Mouse (Mus musculus): Measurements from ENCODE around the gene U2surp. TPM values are rescaled to one million over a fixed set of nuclear protein-coding genes. Genes with fewer than 3 reads are reported as not detected.
A peak's percentile ranks its signal among the peaks of the same experiment; 100 is the strongest.

U2surp gene
- total RNA-seq, 2 experiments from 2014 or later: 27.3 to 34.6 TPM

DNA sequence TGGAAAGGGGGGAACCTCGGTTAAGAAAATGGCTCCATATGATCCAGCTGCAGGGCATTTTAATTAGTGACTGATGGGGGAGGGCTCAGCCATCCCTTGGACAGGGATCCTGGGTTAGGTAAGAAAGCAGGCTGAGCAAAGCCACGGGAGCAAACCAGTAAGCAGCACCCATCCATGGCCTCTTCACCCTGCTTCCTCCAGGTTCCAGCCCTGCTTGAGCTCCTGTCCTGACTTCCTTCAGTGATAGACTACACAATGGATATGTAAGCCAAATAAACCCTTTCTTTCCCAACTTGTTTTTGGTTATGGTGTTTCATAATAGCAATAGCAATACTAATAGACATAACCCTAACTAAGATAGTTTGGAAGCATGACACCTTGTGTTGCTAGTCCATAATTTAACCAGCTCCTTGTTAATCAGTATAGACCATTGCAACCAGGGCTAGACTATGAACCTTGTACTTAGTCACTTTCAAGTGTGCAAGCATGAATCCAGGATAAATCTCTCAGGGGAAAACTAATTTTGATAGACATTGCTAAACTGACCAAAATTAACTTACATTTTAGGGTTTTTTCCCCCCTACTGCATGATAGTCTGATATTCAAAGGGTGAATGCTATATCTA, 27.5 kb upstream of the U2surp start:
- no peak for DNase-seq

DNA sequence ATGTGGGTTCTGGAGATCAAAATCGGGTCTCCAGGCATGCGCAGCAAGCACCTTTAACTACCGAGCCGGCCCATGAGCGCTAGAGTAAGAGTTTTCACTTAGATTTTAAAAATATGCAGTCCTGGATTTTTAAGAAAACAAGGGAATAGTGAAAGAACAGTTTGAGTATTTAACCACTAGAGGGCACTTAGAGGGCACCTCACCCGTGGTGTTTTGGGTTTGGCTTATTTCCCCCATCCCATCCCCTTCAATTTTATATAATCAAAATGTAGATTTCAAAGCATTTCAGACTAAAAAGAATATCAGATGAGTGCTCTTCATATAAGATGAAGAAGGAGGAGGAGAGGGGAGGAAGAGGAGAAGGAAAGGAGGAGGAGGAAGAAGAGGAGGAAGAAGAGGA, 22.0 kb upstream of the U2surp start:
- no peak for DNase-seq

DNA sequence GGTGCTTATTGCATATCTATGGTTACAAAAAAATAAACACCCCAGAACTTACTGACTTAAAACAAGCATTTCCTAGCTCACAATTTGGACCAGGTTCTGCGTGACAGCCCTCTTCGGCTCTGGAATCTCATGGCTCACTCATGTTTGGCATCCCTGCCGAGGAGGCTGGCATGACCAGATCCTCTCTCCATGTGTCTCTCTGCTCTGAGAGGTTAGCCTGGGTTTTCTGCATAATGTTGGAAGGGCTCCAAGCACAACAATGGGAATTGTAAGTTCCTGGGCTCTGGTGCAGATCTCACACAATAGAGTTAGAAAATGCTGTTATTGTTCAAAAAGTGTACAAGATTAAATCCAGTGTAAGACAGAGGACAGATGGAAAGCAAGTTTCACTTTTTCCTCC, 19.3 kb upstream of the U2surp start:
- no peak for DNase-seq

DNA sequence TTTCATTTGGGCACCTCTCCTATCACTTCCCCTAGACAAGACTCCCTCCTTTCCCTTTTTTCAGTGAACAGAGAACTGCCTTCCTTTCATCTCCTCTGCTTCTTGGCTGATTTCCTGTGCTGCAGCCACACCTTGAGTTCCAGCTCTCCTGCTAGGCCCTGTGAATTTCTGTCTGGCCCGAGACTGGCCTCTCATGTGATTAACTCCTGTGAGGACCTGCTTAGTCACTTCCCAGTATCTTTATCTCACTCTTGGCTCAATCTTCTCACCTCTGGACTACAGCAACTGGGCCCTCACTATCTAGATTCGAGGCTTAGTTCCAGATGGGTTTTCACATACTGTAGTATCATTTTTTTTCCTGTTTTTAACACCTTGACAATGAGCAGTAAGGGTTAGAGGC, 15.9 kb upstream of the U2surp start:
- no peak for DNase-seq

GRCm38 (mm10) chr9:95525961-95526360, 14.2 kb upstream of the U2surp start:
- peak; percentile 46 to 53 for DNase-seq

DNA sequence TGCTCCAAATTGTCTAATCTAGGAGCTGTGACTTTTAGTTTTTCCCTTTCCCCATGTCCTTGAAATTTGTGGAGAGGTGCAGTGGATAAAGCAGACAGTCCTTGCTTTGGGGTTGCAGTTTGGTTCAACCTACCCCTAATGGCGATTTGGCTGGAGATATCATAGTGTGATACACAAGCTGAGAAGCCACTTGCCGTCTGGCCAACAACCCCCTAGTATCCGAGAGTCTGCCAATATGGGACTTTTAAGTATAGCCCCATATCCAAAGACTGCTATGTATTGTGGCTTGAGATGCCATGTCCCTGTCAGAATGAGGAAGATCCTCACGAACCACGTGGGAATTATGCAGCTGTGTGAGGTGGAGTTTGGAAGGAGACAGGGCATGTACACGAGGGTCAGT, 13.6 kb upstream of the U2surp start:
- no peak for DNase-seq

DNA sequence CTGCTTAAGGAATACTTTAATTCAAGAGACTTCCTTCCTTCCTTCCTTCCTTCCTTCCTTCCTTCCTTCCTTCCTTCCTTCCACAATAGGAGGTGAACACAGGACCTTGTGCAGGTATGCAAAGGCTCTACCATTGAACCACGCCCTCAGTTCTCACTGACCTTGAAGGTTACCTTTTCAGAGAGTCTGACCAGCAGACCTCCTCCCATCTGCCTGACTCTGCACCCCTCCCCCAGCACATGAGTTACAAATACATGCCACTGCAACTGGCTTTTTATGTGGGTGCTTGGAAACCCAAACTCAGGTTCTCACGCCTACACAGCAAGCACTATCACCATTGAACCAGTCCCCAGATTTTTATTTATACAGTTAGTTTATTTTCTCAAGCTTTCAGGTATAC, 10.8 kb upstream of the U2surp start:
- DNase-seq: no peak

DNA sequence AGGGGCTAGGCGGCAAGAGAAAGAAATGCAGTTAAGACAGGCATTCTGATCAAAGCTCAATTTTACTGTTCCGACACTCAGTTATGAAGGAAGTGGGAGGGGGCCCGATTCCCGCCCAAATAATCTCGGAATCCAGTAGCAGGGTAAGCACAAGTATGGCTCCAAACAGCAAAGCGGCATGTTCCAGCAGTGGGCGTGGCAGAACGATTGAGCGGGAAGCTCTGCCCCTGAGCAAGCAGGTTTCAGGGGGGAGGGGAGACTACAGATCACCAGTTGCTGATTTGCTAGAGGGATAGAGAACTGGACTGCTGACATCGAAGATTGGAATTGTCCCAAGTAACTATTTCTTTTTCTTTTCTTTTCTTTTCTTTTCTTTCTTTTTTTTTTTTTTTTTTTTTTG, 9.8 kb upstream of the U2surp start:
- no peak for DNase-seq

GRCm38 (mm10) chr9:95521031-95521430, 9.2 kb upstream of the U2surp start:
- DNase-seq: no peak

DNA sequence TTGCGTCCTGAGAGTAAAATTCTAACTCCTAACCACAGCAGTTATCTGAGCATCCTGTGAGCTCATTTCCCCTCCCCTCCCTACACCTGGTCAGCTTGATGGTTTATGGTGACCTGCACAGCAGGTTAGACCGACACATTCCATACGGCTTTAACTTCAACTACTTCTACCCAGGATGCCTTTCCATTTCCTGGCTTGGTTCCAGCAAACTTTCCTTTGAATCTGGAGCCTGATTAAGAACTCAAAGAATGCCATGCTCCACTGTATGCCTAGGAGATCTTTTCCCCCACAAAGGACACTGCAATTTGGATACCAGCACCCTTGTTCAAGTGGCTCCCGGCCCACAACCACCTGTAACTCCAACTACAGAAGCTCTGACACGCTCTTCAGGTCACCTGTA, 8.8 kb upstream of the U2surp start:
- no peak for DNase-seq

- peak in 1 of 2 experiments; percentile 21 for DNase-seq
Observed at GRCm38 (mm10) chr9:95514361-95514760, 2.6 kb upstream of the U2surp start.

DNA sequence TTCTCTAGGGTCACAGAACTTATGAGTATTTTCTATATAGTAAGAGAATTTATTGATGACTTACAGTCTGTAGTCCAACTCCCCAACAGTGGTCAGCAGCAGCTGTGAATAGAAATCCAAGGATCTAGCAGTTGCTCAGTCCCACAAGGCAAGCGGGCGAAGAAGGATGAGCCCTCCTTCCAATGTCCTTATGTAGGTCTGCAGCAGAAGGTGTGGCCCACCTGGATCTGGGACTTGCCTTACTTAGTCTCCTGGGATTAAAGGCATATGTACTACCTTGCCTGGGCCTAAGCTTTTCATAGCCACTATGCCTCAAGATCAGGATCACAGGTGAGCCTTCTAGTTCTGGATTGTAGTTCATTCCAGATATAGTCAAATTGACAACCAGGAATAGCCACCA, 2.0 kb upstream of the U2surp start:
- DNase-seq: no peak

GRCm38 (mm10) chr9:95512331-95513030, 685 bp upstream of the U2surp start:
- no peak for DNase-seq

DNA sequence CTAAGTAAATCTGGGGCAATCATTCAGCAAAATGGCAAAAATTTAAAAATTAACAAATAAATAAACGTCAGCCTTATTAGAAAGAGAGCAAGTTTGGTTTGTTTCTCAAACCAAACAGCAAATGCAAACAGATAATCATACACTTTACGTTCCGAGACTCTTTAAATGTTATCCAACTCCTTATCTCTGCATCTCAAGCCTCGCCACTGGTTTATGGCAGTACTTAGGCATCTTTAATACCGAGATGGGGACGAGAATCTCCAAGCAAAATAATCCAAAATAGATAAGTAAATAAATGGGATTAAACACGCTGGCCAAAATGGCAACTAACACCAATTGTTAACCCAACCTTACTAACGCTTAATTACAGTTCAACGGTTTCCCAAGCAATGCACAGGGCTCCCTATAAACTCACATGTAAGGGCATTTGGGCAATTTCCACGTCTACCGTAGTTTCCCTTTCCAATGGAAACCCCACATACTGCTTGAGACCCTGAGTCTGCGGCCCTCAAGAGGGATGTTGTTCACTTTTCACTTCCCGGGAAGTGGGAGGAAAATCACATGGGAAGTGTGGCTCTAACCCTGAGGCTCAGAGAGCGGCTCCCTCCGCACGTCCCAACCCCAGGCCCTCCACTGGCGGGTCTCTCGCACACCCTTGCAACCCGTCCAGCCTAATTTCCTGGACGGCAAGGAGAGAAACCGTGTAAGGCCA, 947 bp downstream of the U2surp start:
- DNase-seq: no peak

GRCm38 (mm10) chr9:95505666-95506065, 6.1 kb downstream of the U2surp start:
- DNase-seq: no peak

- no peak for DNase-seq
Observed at GRCm38 (mm10) chr9:95499848-95500247, 11.9 kb downstream of the U2surp start.

DNA sequence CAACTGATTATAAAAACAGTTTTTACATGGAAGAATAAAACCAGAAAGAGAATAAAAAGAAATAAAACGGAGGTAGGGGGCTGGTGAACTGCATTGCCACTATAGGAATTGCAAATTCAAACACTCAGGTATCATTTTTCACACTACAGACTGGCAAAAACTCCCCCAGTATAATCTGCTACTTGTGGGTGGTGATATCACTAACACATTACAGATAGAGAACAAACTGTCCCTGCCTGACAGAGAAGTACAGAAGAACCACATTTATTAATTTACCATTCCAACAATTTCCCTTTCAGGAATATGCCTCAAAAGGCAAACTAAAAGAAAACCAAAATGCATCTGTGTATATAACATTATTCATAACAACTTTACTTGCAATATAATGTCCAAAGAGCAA, 16.8 kb downstream of the U2surp start:
- no peak for DNase-seq

DNA sequence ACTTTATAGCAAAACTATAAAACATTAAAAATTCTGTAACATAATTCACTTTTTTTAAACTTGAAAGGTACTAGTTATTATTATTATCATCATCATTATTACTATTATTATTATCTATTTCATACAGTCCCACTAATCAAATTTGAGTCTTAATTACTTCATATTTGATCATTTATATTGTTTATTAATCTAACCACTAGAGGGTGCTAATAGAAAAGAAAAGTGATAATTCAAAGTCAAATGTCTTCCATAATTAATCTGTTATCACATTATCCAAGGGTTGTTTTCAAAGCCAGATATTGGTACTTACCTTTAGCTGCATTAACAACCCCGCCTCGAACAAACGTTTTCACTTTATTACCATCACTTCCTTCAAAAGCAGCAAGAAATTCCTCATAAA, 18.4 kb downstream of the U2surp start:
- DNase-seq: peak in 1 of 2 experiments; percentile 21

- DNase-seq: no peak
Observed at GRCm38 (mm10) chr9:95490003-95490402, 21.8 kb downstream of the U2surp start.

- no peak for DNase-seq
Observed at GRCm38 (mm10) chr9:95488861-95489260, 22.9 kb downstream of the U2surp start.

- DNase-seq: no peak
Observed at GRCm38 (mm10) chr9:95479981-95480380, 31.8 kb downstream of the U2surp start.

- DNase-seq: no peak
Observed at GRCm38 (mm10) chr9:95478443-95478842, 33.4 kb downstream of the U2surp start.

DNA sequence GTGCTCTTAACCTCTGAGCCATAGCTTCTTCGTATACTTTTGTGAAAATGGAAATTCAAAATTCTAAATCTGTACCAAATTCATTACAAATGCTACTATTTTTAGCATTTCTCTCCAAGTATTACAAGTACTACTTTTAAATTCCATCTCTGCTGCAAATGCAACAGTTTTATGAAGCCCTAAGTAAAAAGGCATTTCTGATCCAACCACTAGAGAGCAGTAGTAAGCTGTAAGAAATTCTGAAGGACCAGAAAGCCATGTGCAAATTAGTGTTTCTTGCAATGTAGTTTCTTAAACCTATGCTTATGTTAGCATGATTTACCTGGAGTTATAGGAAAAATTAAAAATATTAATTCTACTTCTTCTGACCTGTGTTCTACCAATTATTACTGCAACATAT, 38.9 kb downstream of the U2surp start:
- DNase-seq: no peak

Data from heart, adult 18-20 months (tissue).